Mouse (Mus musculus) heart, postnatal 14 days (tissue): ENCODE measurements around the gene Trpm3. TPM values are rescaled to one million over a fixed set of nuclear protein-coding genes. Genes with fewer than 3 reads are reported as not detected.

Experiments used
- DNase-seq, 2 experiments: peaks; one replicate each; pipeline ENCODE4 v3.0.0; 2021 to 2022
- intact Hi-C: fragments of 180-260 bp; cut with DNase I; formaldehyde crosslinking; loops from one replicate; pipeline ENCODE4 v1.15.1; 2025
- total RNA-seq, 2 experiments: library from RNA; stranded (reverse); gene quantifications; 2 replicates each; pipeline ENCODE4 v1.2.3; 2021

The Trpm3 gene
- total RNA-seq, 2 experiments from 2014 or later: 2.3 TPM

DNA sequence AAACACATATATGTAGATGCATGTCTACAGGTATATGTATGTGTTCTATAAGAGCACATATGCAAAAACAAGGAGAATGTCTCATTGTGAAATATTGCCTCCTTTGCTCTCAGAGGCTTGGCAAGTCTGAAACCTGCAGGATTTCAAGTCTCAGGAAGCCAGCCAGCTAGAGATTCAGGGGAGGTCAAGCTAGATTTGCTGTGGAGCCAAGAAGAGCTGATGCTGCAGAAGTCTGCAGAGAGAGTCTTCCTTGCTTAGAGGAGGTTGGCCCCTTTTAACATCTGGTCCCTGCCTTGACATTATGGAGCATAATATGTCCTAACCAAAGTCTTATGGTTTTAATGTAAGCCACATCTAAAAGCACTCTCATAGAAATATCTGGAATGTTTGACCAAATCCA is 323.2 kb downstream of the Trpm3 start:
- no peak for DNase-seq
- intact Hi-C loops: no loop called here

DNA sequence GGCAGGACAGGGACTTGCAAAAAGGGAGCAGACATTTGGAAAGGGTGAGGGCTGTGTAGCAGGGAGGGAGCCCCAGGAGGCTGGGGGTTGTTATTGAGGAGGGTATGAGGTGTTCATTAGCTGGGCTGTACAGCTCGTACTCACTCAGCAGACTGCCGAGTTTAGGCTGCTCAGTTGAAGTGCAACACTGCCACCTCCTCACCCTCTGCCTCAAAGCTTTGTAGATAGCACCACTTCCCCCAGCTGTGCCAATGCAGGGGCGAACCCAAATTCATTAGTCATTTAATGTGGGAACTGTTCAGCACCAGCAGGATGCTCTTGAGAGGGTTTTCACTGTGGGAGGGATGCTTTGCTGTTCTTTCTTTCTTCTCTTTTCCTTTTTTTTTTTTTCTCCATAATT is 324.7 kb downstream of the Trpm3 start:
- intact Hi-C loops: no loop called here
- no peak for DNase-seq

DNA sequence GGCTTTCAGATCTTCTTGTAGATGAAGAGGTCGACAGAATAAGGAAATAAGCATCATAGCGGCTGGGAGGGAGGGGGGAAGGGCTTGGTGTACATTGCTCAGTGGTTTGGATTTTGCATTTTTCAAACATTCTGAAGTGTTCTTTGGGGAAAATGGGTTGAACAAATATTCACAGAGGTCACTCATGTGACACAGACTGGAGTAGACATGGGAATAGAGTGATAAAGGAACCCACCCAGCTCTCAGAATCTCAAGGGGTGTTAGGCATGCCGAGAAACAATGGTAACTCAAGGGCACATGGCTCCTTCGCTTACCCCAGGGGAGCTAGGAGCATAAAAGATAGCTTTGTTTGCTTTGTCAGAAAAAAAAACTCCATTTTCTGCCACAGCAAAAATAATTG is 330.8 kb downstream of the Trpm3 start:
- no peak for DNase-seq
- intact Hi-C loops: no loop called here

DNA sequence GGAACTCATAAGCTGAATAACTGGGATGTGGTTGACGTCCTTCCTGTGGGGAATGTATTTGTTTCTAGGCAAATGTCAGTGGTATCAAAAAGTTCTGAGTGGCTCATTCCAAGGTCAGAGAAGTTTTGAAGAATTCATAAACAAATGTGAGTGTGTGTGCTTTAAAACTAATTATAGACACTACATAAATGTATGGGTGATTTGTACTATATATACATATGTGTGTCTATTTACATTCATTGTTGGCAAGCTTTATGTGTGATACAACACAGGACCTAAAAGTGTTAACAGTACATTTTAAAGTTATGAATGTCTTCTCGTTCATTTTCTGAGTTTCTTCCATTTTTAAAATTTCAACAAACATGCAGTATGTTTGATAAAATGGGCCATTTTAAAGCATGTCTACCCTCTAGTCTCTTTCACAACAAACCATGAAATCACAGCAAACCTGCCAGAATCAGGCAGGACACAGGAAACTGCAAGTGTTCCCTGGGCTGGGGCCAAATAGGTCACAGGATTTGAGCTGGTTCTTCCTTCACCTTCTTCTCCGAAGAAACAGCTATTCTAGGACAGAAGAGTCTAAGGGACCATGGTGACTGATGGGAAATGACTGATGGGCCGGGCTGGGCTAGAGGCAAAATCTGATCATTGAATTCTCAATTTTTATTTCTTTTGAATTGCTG is 334.3 kb downstream of the Trpm3 start:
- DNase-seq: peak in 1 of 2 experiments; percentile 3
- intact Hi-C loops: no loop called here

DNA sequence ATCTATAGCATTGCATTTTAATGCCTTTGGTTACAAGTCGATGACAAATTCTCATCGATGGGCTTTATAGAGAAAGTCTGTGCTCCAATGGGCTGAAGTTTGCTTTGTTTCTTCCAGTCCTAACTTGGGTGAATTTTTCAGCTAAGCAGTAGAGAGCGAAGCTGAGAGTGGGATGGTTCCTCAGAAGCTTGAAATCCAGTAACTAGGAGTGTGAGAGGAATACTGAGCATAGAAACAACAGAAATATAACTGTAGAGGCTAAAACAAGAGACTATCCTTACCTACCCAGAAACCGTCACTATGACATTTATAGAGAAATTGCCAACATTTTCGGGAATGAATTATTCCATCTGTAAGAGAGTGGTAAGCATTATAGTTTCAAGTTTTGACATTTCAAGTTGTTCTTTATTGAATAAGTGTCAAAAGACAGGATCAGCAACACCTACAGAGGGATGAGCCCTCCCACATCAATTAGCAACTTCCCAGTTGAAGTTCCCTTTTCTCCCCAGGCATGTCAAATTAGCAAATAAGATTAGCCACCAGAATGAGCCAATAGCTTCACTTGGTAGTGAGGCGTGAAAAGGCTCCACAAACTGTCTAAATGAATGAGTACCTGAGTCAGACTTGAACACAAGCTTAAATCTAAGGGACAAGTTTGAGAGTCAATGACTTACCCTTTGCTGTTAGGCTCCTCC is 339.6 kb downstream of the Trpm3 start:
- intact Hi-C loops: no loop called here
- no peak for DNase-seq

DNA sequence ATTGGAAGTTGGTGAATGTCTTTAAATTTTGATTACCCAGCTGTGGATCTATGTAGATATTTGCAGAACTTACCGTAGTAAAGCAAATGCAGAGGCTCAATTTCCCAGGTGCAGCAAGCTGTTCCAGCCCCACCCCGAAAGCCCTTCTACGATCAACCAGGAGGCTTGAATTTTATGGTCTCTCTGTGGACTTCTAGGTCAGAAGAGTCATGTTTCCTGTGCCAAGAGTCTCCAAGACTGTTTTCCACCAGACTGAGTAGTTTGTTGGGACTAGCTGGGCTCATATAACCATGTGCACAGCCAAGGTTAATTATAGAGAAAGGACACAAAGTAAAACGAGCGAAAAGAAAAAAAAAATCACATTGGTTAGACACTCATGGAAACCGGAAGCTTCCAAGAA is 364.6 kb downstream of the Trpm3 start:
- intact Hi-C loops: no loop called here
- no peak for DNase-seq

DNA sequence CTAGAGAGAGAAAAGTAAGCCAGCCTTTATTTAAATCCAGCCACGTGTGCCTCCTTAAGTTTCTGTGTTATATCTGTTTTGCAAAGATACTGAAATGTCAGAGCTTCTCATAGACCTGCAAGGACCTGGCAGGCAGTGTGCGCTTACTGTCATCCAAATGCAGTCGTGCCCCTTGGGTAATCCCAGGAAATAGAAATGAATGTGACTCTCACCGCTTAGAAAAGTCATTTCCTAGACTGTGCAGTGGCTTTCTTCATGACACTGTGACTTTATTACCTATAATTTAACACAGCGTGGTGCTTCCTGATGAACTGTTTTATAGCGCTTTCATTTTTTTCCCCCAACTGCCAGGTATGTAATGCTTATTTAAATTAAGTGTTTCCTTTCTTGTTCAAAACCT is 379.7 kb downstream of the Trpm3 start:
- no peak for DNase-seq
- intact Hi-C loops: no loop called here

DNA sequence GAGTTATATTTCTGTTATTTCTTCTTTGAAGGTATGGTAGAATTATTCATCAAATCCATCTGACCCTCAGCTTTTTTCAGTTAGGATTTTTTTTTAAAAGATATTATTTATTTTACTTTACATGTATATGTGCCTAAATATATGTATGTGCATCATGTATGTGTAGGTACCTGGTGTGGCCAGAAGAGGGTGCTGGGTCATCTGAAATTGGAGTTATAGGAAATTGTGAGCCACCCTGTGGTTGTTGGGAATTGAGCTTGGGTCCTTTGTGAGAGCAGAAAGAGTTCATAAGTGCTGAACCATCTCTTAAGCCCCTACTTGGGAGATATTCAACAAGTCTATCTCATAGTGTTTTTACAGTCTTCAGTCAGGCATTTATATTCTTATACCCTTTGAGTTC is 389.1 kb downstream of the Trpm3 start:
- intact Hi-C loops: no loop called here
- no peak for DNase-seq

DNA sequence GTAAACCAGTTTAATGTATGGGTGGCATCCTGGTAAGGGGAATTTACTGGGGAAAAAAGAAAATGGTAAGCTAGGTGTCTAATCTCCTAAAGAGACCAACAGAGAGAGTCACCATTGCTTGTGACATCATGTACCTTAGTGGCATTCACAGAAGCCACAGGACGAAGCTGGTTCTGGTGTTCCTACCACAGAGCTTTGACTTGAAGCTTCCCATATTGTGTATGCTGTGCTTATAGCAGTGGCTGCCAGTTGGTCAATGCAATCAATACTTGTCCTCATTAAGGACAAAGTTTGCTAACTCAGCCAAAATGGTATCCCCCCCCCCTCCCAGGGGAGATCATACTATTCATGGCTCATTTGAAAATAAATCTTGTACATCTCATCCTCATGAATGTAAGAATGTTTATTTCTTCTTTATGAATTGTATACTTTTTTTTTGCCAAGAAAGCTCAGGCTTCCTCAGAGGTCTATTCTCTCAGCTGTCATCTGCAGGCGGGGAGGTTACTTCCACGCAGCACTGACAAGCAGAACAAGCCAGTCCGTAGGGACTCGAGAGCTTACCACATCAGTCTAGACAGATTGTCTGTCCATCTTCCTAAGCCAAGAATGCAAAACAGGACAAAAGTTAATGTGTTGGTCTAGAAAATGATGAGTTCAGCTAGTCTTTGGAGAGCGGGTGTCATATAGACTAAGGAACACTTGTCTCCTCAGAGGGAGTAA is 404.3 kb downstream of the Trpm3 start:
- intact Hi-C loops: no loop called here
- DNase-seq: no peak

DNA sequence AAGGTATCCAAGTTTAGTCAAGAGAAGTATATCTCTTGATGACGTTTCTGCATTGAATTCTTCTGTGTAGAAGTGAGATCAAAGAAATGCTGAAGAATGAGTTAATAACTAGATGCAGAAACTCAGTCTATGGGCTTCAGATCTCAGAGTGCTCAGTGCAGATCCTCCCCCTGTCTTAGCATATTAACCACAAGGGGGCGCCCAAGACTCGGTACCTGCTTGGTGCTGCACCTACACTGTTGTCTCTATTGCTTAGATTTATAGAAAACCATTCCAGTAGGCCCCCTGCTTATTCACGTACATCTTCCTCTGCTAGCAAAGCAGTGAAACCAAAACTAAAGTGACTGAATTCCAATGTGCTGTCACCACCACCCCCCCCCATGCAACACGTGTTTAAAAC is 413.3 kb downstream of the Trpm3 start:
- intact Hi-C loops: loop anchor here (1.0 to 5.0 kb wide), 3 partner anchors 79 to 333 kb away; no protein-coding TSS in a partner anchor
- DNase-seq: peak; percentile 61 to 75

DNA sequence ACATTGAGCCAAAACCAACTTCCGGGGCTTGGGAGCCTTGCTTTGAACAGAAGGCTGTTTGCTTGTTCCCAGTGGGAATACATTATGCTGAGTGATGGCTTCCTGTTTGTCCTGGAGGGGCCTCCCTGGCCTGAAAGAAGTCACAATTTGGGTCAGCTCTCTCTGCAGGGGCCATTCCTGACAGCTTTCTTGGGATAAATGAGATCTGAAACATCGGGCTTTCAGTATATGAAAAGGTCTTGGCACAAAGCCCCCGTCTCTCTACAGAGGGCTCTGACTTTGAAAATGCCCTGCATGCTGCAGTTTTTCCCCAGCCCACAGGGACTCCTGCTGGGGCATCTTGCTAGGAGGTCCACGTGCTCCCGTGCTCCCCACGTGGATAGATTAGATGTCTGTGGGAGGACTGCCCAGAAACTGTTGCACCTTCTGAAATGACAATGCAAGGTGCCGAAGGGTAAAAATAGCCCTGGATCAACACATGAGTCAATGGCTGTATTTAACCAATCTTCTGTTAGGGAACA is 415.6 kb downstream of the Trpm3 start:
- peak; percentile 13 to 43 for DNase-seq
- intact Hi-C loops: loop anchor here (5.0 kb wide), 1 partner anchor 217 kb away; no protein-coding TSS in a partner anchor

DNA sequence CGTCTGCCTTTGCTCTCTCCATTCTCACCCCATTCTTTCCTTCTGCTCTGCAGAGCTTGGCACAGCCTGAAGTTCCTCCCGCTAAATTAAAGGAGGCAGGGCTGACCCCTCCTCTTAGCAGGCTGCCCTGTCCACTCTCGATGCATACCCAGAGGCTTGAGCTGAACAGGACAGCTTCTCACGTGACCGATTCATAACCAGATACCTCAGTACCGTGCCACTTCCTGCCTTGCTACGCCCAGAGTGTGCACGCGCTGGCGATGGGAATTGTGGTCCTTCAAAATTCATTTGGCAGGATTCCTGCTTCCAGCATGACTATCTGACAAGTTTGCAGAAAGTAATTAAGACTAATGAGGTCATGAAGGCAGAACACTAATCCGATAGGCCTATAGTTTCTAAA is 433.6 kb downstream of the Trpm3 start:
- intact Hi-C loops: no loop called here
- DNase-seq: no peak

DNA sequence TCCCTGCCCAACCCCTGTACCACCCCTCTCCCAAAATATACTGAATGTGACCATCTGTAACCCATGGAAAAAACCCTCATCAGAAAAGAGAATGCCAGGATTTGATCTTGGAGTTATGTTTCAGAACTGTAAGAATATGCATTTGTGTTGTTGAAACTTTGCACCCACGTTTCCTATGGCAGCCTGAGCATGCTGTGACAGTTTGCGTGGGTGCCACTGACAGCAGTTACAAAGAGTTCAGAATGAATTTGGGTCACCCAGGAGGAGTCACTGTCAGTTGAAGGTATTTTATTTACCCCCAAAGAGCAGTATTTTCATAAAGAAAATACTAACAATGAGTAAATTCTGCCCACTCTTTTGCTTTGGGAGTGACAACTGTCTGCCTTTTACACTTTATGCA is 434.0 kb downstream of the Trpm3 start:
- intact Hi-C loops: no loop called here
- no peak for DNase-seq

DNA sequence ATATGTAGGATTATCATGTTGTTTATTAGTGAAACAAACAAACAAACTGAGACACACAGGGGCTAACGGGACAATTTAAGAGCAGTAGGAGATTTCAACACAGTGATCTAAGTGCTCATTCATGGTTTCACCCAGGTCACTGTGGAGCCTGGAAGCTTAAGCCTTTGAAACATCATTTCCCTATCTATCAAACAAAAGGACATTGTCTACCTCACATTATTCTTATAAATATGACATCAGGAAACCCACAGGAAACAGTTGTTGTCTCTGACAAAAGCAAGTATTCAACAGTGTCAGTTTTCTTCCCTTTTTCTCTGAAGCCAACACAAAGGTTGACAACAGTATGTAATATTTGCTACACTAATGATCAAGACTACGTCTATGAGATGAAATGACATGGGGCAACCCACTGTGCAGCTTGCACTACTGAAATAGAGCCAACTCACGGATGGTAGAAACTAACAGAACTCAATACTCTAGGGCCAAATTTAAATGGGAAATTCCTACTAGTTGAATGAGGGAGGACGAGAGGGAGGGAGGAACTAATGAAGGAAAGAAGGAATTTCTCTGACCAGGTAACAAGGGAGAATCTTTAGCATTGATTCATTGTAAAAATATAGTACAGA is 443.4 kb downstream of the Trpm3 start:
- intact Hi-C loops: no loop called here
- no peak for DNase-seq

DNA sequence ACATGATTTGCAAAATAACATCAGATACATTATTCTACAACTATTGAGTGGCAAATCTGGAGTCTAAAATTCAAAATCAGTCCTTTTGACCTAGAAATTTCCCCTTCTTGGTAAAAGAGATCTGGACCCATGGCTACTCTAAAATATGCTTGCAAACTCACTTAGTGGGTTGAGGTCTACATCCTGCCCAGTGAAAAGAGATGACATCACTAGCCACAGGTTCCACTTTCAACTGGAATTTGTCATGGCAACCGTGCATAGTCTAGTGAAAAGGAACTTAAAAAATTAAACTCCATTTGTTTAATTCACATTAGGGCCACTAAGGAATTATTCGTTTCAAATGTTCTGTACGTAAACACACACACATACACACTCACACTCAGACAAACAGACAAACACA is 455.6 kb downstream of the Trpm3 start:
- intact Hi-C loops: no loop called here
- DNase-seq: no peak

DNA sequence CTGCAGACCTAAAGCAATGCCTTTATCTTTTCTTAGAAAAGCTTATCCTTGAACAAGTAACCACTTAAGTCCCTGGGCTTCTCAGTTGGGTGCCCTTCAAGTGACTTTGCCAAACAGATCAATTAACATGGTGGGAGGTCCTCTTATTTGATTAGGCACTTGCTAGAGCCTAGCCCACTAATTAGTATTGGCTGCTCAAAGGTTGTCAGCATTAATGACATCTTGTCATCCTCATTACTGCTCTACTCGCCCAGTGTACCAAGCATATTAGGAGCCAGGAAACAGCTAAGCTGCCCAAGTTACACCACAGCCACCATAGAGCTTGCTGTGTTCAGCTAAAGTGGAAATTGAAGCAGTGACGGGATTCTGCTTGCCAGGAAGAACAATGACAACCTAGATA is 456.4 kb downstream of the Trpm3 start:
- intact Hi-C loops: no loop called here
- DNase-seq: no peak

DNA sequence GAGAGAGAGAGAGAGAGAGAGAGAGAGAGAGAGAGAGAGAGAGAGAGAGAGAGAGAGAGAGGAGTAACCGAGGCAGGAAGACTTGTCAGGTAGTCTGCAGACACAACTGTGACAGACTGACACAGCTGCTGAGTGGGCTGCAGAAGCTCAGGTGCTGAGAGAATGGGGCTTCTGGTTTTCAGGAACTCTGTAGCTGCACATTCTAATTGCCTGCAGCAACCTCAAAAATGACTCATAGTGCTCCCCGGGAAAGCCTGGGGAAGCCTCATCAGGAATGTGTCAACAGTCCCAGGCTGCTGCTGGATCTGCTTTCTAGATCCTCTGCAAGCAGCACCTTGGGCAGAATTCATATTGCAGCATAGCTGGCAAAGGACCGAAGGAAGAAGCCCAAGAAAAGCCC is 457.9 kb downstream of the Trpm3 start:
- intact Hi-C loops: no loop called here
- no peak for DNase-seq

DNA sequence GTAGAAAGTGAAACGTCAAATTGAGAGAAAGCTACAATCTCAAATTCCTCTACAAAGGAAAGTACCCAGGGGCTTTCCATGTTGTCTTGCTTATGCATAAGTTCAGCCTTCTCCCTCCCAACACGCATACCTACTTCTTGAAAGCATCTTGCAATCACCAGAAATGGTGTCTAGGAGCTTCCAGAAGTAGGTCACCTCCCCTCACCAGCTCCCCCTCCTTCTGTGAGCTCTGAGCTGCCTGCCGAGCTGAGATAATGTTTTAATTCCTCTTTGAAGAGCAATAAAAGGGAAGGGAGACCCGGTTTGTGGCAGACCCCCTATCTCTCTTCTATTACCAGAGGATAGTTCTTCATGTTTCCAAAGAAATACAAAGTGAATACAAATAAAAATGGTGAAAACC is 465.5 kb downstream of the Trpm3 start:
- no peak for DNase-seq
- intact Hi-C loops: no loop called here

DNA sequence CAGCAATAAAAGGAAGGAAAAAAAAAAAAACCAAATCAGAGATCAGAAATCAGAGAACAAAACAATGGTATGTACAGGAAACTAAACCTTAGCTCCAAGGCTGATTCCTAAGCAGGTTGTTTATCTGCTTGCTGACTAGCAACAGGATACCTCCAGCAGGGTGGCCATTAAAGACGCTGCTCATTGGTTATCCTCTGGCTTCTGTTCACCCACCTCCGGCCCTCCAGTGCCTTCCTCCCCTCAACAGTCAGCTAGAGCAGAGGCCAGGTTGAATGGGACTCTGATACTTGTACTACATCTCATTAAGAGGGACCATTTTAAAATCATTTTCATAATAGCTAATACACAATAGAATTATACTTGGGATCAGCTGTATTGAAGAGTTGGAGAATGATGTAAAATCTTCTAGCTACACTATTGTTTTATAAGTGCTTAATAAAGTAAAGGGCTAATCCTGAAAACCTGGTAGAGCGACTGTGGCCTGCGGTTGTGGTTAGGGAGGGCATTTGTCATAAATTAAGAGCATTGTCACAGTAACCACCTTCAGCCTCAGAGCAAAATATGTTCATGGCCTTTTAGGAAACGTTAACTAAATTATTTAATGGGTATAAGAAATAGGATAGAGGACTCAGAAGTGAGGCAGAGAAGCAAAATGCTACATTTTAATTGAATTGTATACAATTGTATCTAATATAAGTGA is 469.3 kb downstream of the Trpm3 start:
- DNase-seq: no peak

DNA sequence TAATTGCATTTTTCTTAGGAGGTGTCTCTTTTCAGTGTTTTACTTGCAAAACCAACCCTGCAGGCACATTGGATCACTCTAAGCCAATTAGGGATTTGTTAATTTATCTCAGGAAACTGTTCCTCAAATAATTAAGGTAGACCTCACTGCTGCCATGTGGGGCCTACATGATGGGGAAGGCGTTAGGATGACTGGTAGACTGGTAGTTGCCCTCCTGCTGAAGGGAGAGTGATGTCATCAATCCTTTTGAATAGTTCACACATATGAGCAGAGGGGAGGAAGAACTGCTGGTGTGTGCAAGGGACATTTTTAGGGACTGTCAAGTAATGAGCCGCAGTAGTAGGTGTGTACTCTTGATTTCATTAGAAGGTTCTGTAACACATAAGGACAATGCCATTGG is 472.8 kb downstream of the Trpm3 start:
- DNase-seq: no peak
- intact Hi-C loops: no loop called here

More for the DNA sequence above, 469.3 kb downstream of the Trpm3 start:
- intact Hi-C loops: no loop called here
